In the genomic region with DNA sequence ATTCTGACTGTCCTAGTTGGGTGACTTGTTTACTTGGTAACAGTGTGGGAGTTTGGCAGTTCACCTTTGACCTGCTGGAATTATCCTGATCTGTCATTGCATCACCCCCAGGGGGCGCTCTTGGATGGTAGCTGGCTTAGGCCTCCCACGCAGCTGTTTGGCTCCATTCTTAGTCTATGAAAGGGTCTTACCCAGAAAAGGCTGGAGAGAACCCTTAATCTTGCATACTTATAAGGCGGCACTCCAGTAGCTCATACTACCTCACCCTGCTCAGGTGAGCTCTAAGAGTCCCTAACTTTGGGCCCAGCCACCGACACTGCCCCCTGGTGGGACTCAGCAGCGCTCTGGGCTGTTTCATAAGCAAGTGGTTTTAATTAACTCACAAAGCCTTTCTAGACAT, we compare ENCODE assay signal across 8 mouse cellular contexts. TPM values are rescaled to one million over a fixed set of nuclear protein-coding genes. Genes with fewer than 3 reads are reported as not detected.
DNase-seq lines count a peak whose midpoint lies in the region; ATAC-seq lines count a peak whose summit lies in the region.
"Had no signal": no experiment of that assay in that cellular context is flagged by ENCODE, and none has a peak within 500 bp of the region (broad histone marks: within the 10 kb centered on the region; RNA-seq: fewer than 3 reads in every experiment).

No protein-coding gene starts in this region.

- H3K27ac ChIP-seq in intestine, embryonic 14.5 days (ENCODE audit: low read depth): no peak overlapping the region
- H3K27ac ChIP-seq in intestine, embryonic 16.5 days (ENCODE audit: low read length): no peak overlapping the region
- H3K27ac ChIP-seq: neural tube, embryonic 13.5 days had no signal

- peaks cover 22% of the 10 kb centered on the region for H3K4me1 ChIP-seq in intestine, embryonic 14.5 days (replicated peaks; ENCODE audit: control insufficient read depth, insufficient read depth, low read length)
- H3K4me1 ChIP-seq in intestine, embryonic 16.5 days (ENCODE audit: control insufficient read depth, insufficient read depth, low read length): peaks cover 16% of the 10 kb centered on the region

- H3K4me3 ChIP-seq in intestine, embryonic 14.5 days (ENCODE audit: low read depth, low read length): no peak overlapping the region
- no peak overlapping the region for H3K4me3 ChIP-seq in intestine, embryonic 16.5 days (ENCODE audit: low read length)
- H3K4me3 ChIP-seq: neural tube, embryonic 13.5 days had no signal

- WGBS in intestine, embryonic 14.5 days: 68% methylated on average over 5 of the region's 5 CpGs
- WGBS in intestine, embryonic 16.5 days: 71% methylated on average over 5 of the region's 5 CpGs

- no peaks in the 10 kb centered on the region for H3K27me3 ChIP-seq in intestine, embryonic 14.5 days (replicated peaks; ENCODE audit: control insufficient read depth, insufficient read depth, low read length)
- H3K27me3 ChIP-seq in intestine, embryonic 16.5 days (replicated peaks; ENCODE audit: control insufficient read depth, insufficient read depth, low read length): no peaks in the 10 kb centered on the region
- H3K27me3 ChIP-seq: neural tube, embryonic 13.5 days had no signal

- no peak overlapping the region for H3K4me2 ChIP-seq in intestine, embryonic 14.5 days (ENCODE audit: low read length)
- H3K4me2 ChIP-seq in intestine, embryonic 16.5 days (ENCODE audit: low read depth, low read length): no peak overlapping the region
- H3K4me2 ChIP-seq: neural tube, embryonic 13.5 days had no signal

- peaks cover 55% of the 10 kb centered on the region for H3K36me3 ChIP-seq in intestine, embryonic 14.5 days (ENCODE audit: control insufficient read depth, insufficient read depth, low read length)
- H3K36me3 ChIP-seq in intestine, embryonic 16.5 days (ENCODE audit: control insufficient read depth, insufficient read depth, low read length): peaks cover 37% of the 10 kb centered on the region

- no peaks in the 10 kb centered on the region for H3K9me3 ChIP-seq in intestine, embryonic 14.5 days (ENCODE audit: control insufficient read depth, low read length)
- H3K9me3 ChIP-seq in intestine, embryonic 16.5 days (ENCODE audit: control insufficient read depth, low read length): no peaks in the 10 kb centered on the region
- H3K9me3 ChIP-seq: neural tube, embryonic 13.5 days had no signal

- peak; percentile 69 for DNase-seq in intestine, embryonic 14.5 days (ENCODE audit: low spot score)
- DNase-seq in CD4-positive helper T cell, adult 2 months (ENCODE audit: low read depth, low spot score): peak; percentile 65
- DNase-seq in Muller cell, postnatal 12 days (ENCODE audit: inconsistent ontology term): peak; percentile 27
- DNase-seq in lung, postnatal 25 days (ENCODE audit: low spot score): peak; percentile 57
- DNase-seq in left cerebral cortex, adult 8-10 months (ENCODE audit: low spot score in 2 of 2): no peak

- ATAC-seq in intestine, embryonic 14.5 days (replicated peaks; ENCODE audit: low FRiP score, low TSS enrichment, low read depth): no peak
- ATAC-seq in intestine, embryonic 16.5 days: no peak
- peak; percentile 63 for ATAC-seq in erythroblast, adult 5-6 weeks (replicated peaks; ENCODE audit: low FRiP score, poor library complexity, severe bottlenecking)

- no peak overlapping the region for H3K9ac ChIP-seq in intestine, embryonic 14.5 days (ENCODE audit: low read length)
- H3K9ac ChIP-seq in intestine, embryonic 16.5 days (ENCODE audit: low read depth, low read length): no peak overlapping the region
- H3K9ac ChIP-seq: neural tube, embryonic 13.5 days had no signal

RNA-seq across cellular contexts. Expression of a gene that starts 5.3 kb away (rescaled TPM):
- polyA plus RNA-seq in intestine, embryonic 14.5 days (2014; fragmentation: Nextera tagmentation; extraction: Ambion mirVana): 3.9 and 4.1 TPM in 2 replicates
- 1.6 TPM in 2 replicates for polyA plus RNA-seq in intestine, embryonic 16.5 days (2015; fragmentation: Nextera tagmentation; extraction: Ambion mirVana)
- 0.19 and 1.7 TPM in 2 replicates for total RNA-seq in erythroblast, adult 5-6 weeks (2015; ENCODE audit: low replicate concordance)
- 0.28 and 1.3 TPM in 2 replicates for total RNA-seq in erythroblast, adult 5-6 weeks (2017; ENCODE audit: low replicate concordance)
- 10 to 100 TPM in 2 of 4 experiments, 1 to 10 TPM in 2; 9.9 to 11.4 (median 10.1) TPM for total RNA-seq in left cerebral cortex, adult 8-10 months (2022)

RNA-seq across cellular contexts. Expression of a gene that starts 6.9 kb away (rescaled TPM):
- 0.39 and 0.43 TPM in 2 replicates for polyA plus RNA-seq in intestine, embryonic 14.5 days (2014; fragmentation: Nextera tagmentation; extraction: Ambion mirVana)
- 2.1 and 2.2 TPM in 2 replicates for polyA plus RNA-seq in intestine, embryonic 16.5 days (2015; fragmentation: Nextera tagmentation; extraction: Ambion mirVana)
- not detected in 2 replicates for total RNA-seq in erythroblast, adult 5-6 weeks (2015; ENCODE audit: low replicate concordance)
- total RNA-seq in erythroblast, adult 5-6 weeks (2017; ENCODE audit: low replicate concordance): 0.14 and 0.77 TPM in 2 replicates
- total RNA-seq in left cerebral cortex, adult 8-10 months (2022): 1 to 10 TPM; 2.0 to 3.1 (median 2.6) TPM

RNA-seq across cellular contexts. Expression of a gene that starts 14.9 kb away (rescaled TPM):
- 0.07 TPM in 1 of 2 replicates, not detected in the other for polyA plus RNA-seq in intestine, embryonic 14.5 days (2014; fragmentation: Nextera tagmentation; extraction: Ambion mirVana)
- polyA plus RNA-seq in intestine, embryonic 16.5 days (2015; fragmentation: Nextera tagmentation; extraction: Ambion mirVana): 0.05 TPM in 2 replicates
- not detected in 2 replicates for total RNA-seq in erythroblast, adult 5-6 weeks (2015; ENCODE audit: low replicate concordance)
- total RNA-seq in erythroblast, adult 5-6 weeks (2017; ENCODE audit: low replicate concordance): 0.14 TPM in 1 of 2 replicates, not detected in the other
- under 1 TPM; 0.13 to 0.30 (median 0.16) TPM for total RNA-seq in left cerebral cortex, adult 8-10 months (2022)
- polyA plus RNA-seq: neural tube, embryonic 13.5 days had no signal

RNA-seq across cellular contexts. Expression of a gene that starts 14.9 kb away (rescaled TPM):
- not detected in 2 replicates for polyA plus RNA-seq in intestine, embryonic 14.5 days (2014; fragmentation: Nextera tagmentation; extraction: Ambion mirVana)
- polyA plus RNA-seq in intestine, embryonic 16.5 days (2015; fragmentation: Nextera tagmentation; extraction: Ambion mirVana): 0.17 TPM in 1 of 2 replicates, not detected in the other
- not detected in 2 replicates for total RNA-seq in erythroblast, adult 5-6 weeks (2015; ENCODE audit: low replicate concordance)
- not detected in 2 replicates for total RNA-seq in erythroblast, adult 5-6 weeks (2017; ENCODE audit: low replicate concordance)
- total RNA-seq in left cerebral cortex, adult 8-10 months (2022): 1 to 10 TPM in 1 of 4 experiments, under 1 TPM in 2, not detected in 1; 0.72 to 1.9 (median 0.96) TPM
- polyA plus RNA-seq: neural tube, embryonic 13.5 days had no signal

RNA-seq across cellular contexts. Expression of a gene that starts 20.4 kb away (rescaled TPM):
- 5.3 and 8.3 TPM in 2 replicates for polyA plus RNA-seq in intestine, embryonic 14.5 days (2014; fragmentation: Nextera tagmentation; extraction: Ambion mirVana)
- 1.3 and 2.2 TPM in 2 replicates for polyA plus RNA-seq in intestine, embryonic 16.5 days (2015; fragmentation: Nextera tagmentation; extraction: Ambion mirVana)
- 6.9 and 8.3 TPM in 2 replicates for total RNA-seq in erythroblast, adult 5-6 weeks (2015; ENCODE audit: low replicate concordance)
- 3.3 and 4.5 TPM in 2 replicates for total RNA-seq in erythroblast, adult 5-6 weeks (2017; ENCODE audit: low replicate concordance)
- total RNA-seq in left cerebral cortex, adult 8-10 months (2022): 10 to 100 TPM; 13.0 to 20.5 (median 16.5) TPM

Comparison
In these comparisons a context has a peak if more than half of its experiments do, and no peak if none do; other contexts are left out.
1. DNase-seq: peak in intestine, embryonic 14.5 days (single experiment), CD4-positive helper T cell, adult 2 months (single experiment), Muller cell, postnatal 12 days (single experiment) and lung, postnatal 25 days (single experiment); none in left cerebral cortex, adult 8-10 months (0 of 2).
2. RNA of a gene that starts 5.3 kb away (total RNA-seq): 9.9 to 11.4 TPM in left cerebral cortex, adult 8-10 months; 0.19 to 1.7 TPM in erythroblast, adult 5-6 weeks; every median in the first group is over 4 times any median in the second.